Mouse (Mus musculus) neural tube, embryonic 14.5 days (tissue): ENCODE data around the gene Pebp1. TPM values are rescaled to one million over a fixed set of nuclear protein-coding genes. Genes with fewer than 3 reads are reported as not detected.

Experiments used
- ATAC-seq: fragments of 200-750 bp; cut with Nextera tagmentation; 2 replicates; pipeline ENCODE4 v1.8.0; 2017; ENCODE audit warnings: low read depth, mild to moderate bottlenecking, moderate TSS enrichment, moderate library complexity
- H3K27ac ChIP-seq: fragments of 300-500 bp; sonication (generic); 2 replicates; pipeline ENCODE4 v1.5.1; 2014; ENCODE audit warnings: low read depth, mild to moderate bottlenecking, control low read depth, low read length, moderate library complexity, mixed read lengths
- H3K27me3 ChIP-seq: fragments of 300-500 bp; sonication (generic); 2 replicates; pipeline ENCODE4 v1.6.1; 2014; ENCODE audit warnings: low read length; ENCODE audit not compliant: control insufficient read depth, insufficient read depth
- H3K36me3 ChIP-seq: fragments of 300-500 bp; sonication (generic); 2 replicates; pipeline ENCODE4 v1.6.1; 2014; ENCODE audit warnings: low read length, mixed read lengths; ENCODE audit not compliant: control insufficient read depth, insufficient read depth
- H3K4me1 ChIP-seq: fragments of 300-500 bp; sonication (generic); 2 replicates; pipeline ENCODE4 v1.6.1; 2014; ENCODE audit warnings: low read length; ENCODE audit not compliant: control insufficient read depth, insufficient read depth
- H3K4me2 ChIP-seq: fragments of 300-500 bp; sonication (generic); 2 replicates; pipeline ENCODE4 v1.6.1; 2014; ENCODE audit warnings: mild to moderate bottlenecking, low read depth, low read length, control low read depth
- H3K4me3 ChIP-seq: fragments of 300-500 bp; sonication (generic); 2 replicates; pipeline ENCODE4 v1.5.1; 2014; ENCODE audit warnings: low read depth, low read length, control low read depth, mixed read lengths
- H3K9ac ChIP-seq: fragments of 300-500 bp; sonication (generic); replicated peaks from 2 replicates; pipeline ENCODE4 v1.6.1; 2014; ENCODE audit warnings: low read depth, mild to moderate bottlenecking, control low read depth, low read length, mixed read lengths
- H3K9me3 ChIP-seq: fragments of 300-500 bp; sonication (generic); 2 replicates; pipeline ENCODE4 v1.6.1; 2016; ENCODE audit warnings: low read length; ENCODE audit not compliant: control insufficient read depth
- WGBS: fragments of 180-500 bp; shearing (Covaris S2); extraction: QIAGEN DNeasy Blood & Tissue Kit; methylation state at CpG from one replicate; pipeline ENCODE4 v1.1.7; 2014; 5-methylcytosine and 5-hydroxymethylcytosine counted together
- polyA plus RNA-seq: library from polyadenylated mRNA; unstranded; fragments of >200 nt; fragmentation: Nextera tagmentation; extraction: Ambion mirVana; gene quantifications from 2 replicates; pipeline ENCODE4 v1.2.1, GENCODE M21; 2014

Gene Pebp1
- polyA plus RNA-seq, result 1,002 and 1,074 TPM in 2 replicates

GRCm38 (mm10) chr5:117286831-117287822 is at the start of gene Pebp1:
Gene Pebp1 (minus strand): TSS chr5:117287625.
- WGBS, result under 1% methylated on average over 69 of the region's 77 CpGs
- H3K4me1 ChIP-seq, result peaks cover 25% of the 10 kb centered on the region
- H3K27me3 ChIP-seq, result no peaks in the 10 kb centered on the region
- peak within 1 kb of the TSS; percentile 71 for H3K4me2 ChIP-seq
- ATAC-seq, result peak; percentile 94
- H3K4me3 ChIP-seq, result peak within 1 kb of the TSS; percentile 77
- H3K9ac ChIP-seq, result peak within 1 kb of the TSS; percentile 73
- H3K9me3 ChIP-seq, result no peaks in the 10 kb centered on the region
- H3K36me3 ChIP-seq, result peaks cover 14% of the 10 kb centered on the region; the same call in 1 of the 2 replicates
- peak within 1 kb of the TSS; percentile 40; the same call in 1 of the 2 replicates for H3K27ac ChIP-seq

- WGBS, result 88% methylated on average over 7 of the region's 7 CpGs
Measured at GRCm38 (mm10) chr5:117330457-117330856, 43.0 kb upstream of the Pebp1 start.

DNA sequence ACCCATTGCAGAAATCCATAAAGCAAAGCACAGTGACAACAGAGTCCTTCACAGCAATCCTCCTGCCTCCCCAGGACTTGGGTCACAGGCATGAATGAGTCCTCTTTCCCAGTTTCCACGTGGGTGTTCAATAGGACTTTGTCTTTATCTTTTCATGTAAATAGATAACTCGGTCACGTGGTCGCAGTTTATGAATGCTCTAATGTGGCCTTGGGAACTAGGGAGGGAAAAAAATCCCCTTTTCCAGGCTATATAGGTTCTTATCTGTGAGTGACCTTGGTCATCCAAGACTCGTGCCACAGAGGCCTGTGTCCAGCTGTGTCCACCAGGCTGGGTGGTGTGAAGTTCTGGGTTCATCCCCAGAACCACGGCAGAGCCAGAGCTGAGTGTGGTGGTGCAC is 39.0 kb upstream of the Pebp1 start:
- Histone ChIP-seq H3K27me3 (no peaks in the 10 kb centered on the region), H3K4me2 (no peak overlapping the region), H3K27ac (no peak overlapping the region), H3K4me1 (no peaks in the 10 kb centered on the region), H3K36me3 (no peaks in the 10 kb centered on the region), H3K9me3 (no peaks in the 10 kb centered on the region), H3K4me3 (no peak overlapping the region), H3K9ac (no peak overlapping the region)
- ATAC-seq, result no peak
- 81% methylated on average over 6 of the region's 6 CpGs for WGBS

More at GRCm38 (mm10) chr5:117330457-117330856, 43.0 kb upstream of the Pebp1 start:
- H3K27me3 ChIP-seq, result no peaks in the 10 kb centered on the region
- ATAC-seq, result no peak
- no peak overlapping the region for H3K9ac ChIP-seq
- H3K4me3 ChIP-seq, result no peak overlapping the region
- no peaks in the 10 kb centered on the region for H3K36me3 ChIP-seq
- no peaks in the 10 kb centered on the region for H3K9me3 ChIP-seq
- no peak overlapping the region for H3K27ac ChIP-seq
- no peaks in the 10 kb centered on the region for H3K4me1 ChIP-seq
- no peak overlapping the region for H3K4me2 ChIP-seq

GRCm38 (mm10) chr5:117323751-117324150 is 36.3 kb upstream of the Pebp1 start:
- Histone ChIP-seq H3K36me3 (no peaks in the 10 kb centered on the region), H3K27me3 (0 out of 2 replicates have a peak, but pooled peaks cover 4% of the 10 kb centered on the region), H3K9me3 (no peaks in the 10 kb centered on the region), H3K4me3 (no peak overlapping the region), H3K4me2 (no peak overlapping the region), H3K27ac (no peak overlapping the region), H3K4me1 (peaks cover 3% of the 10 kb centered on the region; the same call in 1 of the 2 replicates), H3K9ac (no peak overlapping the region)
- ATAC-seq, result no peak
- WGBS, result 84% methylated on average over 9 of the region's 9 CpGs

DNA sequence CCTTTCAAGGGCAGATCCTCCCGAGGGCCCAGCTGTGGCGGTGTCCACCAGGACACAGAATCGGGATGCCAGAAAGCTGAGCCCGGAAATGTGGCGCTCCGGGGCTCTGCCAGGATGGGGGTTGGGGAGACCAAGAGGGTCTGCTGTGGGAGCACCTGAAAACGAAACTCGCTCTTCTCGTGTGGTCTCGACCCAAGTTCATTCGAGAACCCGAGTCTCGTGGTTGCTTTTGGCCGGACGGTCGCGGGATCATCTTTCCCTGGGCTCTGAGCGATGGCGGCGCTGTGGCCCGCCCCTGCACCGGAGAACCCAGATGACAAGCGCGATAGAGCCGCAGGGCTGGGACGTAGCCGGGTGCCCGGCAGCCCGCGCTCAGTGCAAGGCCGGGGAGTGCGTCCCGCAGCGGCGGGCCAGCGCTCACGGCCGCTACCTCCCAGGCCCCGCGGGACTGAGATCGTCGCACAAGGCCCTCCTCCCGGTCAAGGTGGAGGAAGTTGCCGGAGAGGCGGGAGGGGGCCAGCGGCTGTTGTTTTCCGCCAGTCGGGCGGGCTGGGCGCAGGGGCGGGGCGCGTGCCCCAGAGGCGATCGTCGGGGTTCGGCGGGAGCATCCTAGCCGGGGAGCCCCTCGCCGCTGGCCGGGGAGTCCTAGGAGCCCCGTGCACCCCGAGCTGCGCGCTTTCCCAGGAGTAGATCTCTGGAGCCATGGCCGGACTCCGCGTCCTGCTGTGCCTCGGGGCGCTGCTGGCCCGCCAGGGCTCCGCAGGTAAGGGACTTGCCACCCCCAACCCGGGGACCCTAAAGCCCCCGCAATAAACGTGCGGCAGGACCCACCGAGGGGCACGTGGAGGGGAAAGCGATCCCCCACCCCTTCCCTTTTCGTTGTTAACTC is 31.6 kb upstream of the Pebp1 start, which contains the start of gene Vsig10:
Gene Vsig10, plus strand, starts transcription at position 343 of the 889 bp plus-strand sequence.
- Histone ChIP-seq H3K4me1 (peaks cover 3% of the 10 kb centered on the region; the same call in 1 of the 2 replicates), H3K27me3 (0 out of 2 replicates have a peak, but pooled peaks cover 4% of the 10 kb centered on the region), H3K4me3 (peak within 1 kb of the TSS; percentile 66), H3K9me3 (no peaks in the 10 kb centered on the region), H3K36me3 (no peaks in the 10 kb centered on the region), H3K4me2 (peak within 1 kb of the TSS; percentile 99), H3K27ac (no peak within 1 kb of the TSS), H3K9ac (peak within 1 kb of the TSS; percentile 72)
- WGBS, result under 1% methylated on average over 67 of the region's 81 CpGs
- ATAC-seq, result peak; percentile 79

- Histone ChIP-seq H3K4me2 (no peak overlapping the region), H3K36me3 (no peaks in the 10 kb centered on the region), H3K4me3 (no peak overlapping the region), H3K9ac (no peak overlapping the region), H3K9me3 (no peaks in the 10 kb centered on the region), H3K27ac (no peak overlapping the region), H3K27me3 (no peaks in the 10 kb centered on the region), H3K4me1 (peaks cover 2% of the 10 kb centered on the region; the same call in 1 of the 2 replicates)
- 14% methylated on average over 9 of the region's 9 CpGs for WGBS
- ATAC-seq, result no peak
Measured at GRCm38 (mm10) chr5:117314587-117315428, 27.4 kb upstream of the Pebp1 start.

DNA sequence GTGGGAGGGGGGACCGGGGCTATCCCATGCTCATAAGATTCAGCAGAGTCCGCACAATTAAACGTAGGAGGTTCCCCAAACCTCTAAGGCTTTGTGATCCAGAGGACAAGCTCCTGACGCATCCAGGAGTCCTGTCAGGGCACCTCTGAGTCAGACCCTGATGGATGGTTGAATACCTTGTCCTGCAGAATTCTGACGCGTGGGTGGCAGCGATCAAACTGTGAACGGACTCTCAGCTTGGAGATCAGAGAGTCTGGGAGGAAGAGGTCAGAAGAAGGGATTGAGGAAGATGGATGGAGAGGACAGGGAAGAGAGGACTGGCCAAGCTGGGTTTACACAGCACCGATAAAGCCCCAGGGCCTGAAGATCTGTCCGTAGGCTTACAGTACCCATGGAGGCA is 26.5 kb upstream of the Pebp1 start:
- no peaks in the 10 kb centered on the region for H3K36me3 ChIP-seq
- no peak overlapping the region for H3K27ac ChIP-seq
- 47% methylated on average over 10 of the region's 10 CpGs for WGBS
- H3K4me2 ChIP-seq, result 0 out of 2 replicates have a peak overlapping the region, but pooled peaks have one; percentile 8
- no peak overlapping the region for H3K4me3 ChIP-seq
- no peaks in the 10 kb centered on the region for H3K9me3 ChIP-seq
- no peak overlapping the region; the same call in 1 of the 2 replicates for H3K9ac ChIP-seq
- H3K4me1 ChIP-seq, result no peaks in the 10 kb centered on the region
- H3K27me3 ChIP-seq, result no peaks in the 10 kb centered on the region
- ATAC-seq, result no peak

GRCm38 (mm10) chr5:117313420-117313819 is 26.0 kb upstream of the Pebp1 start:
- Histone ChIP-seq H3K27me3 (no peaks in the 10 kb centered on the region), H3K9me3 (no peaks in the 10 kb centered on the region), H3K36me3 (no peaks in the 10 kb centered on the region), H3K9ac (no peak overlapping the region), H3K4me1 (no peaks in the 10 kb centered on the region), H3K27ac (no peak overlapping the region), H3K4me2 (0 out of 2 replicates have a peak overlapping the region, but pooled peaks have one; percentile 8), H3K4me3 (no peak overlapping the region)
- no peak for ATAC-seq
- WGBS, result 27% methylated on average over 14 of the region's 14 CpGs
